26 mouse cellular contexts compared by ENCODE assay signal in the genomic region with DNA sequence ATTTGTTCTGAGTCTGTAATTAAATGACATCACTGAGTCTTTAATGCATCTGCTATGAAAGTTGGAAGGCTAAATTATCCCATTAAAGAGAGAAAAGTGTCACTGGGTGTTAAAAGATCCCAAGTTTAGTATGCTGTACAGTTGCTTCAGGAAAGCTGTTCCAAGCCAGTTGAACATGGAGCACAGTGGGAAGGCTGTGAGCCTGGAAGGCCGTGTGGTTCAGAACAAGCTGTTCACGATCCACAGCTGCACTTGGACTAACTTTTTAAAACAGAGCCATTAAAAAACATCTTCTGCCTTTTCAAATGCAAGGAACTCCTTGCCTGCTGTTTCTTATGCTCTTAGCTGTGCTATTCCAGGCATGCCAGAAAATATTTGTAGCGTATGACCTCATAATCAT.
DNase-seq lines count a peak whose midpoint lies in the region; ATAC-seq and TF ChIP-seq lines count a peak whose summit lies in the region.
"Had no signal": no experiment of that assay in that cellular context is flagged by ENCODE, and none has a peak within 500 bp of the region (broad histone marks: within the 10 kb centered on the region; RNA-seq: fewer than 3 reads in every experiment).

No protein-coding gene starts in this region.

- no peaks in the 10 kb centered on the region for H3K27me3 ChIP-seq in forebrain, postnatal 0 days (ENCODE audit: insufficient read depth, low read length)
- H3K27me3 ChIP-seq in forebrain, embryonic 16.5 days (replicated peaks; ENCODE audit: control insufficient read depth, insufficient read depth, low read length) = no peaks in the 10 kb centered on the region
- H3K27me3 ChIP-seq: CH12.LX; embryonic facial prominence, embryonic 12.5 days; embryonic facial prominence, embryonic 15.5 days; hindbrain, embryonic 12.5 days; hindbrain, embryonic 15.5 days; Patski had no signal

- no peak overlapping the region for H3K4me3 ChIP-seq in forebrain, postnatal 0 days (ENCODE audit: low read depth, low read length)
- H3K4me3 ChIP-seq in forebrain, embryonic 16.5 days (replicated peaks; ENCODE audit: low read length) = no peak overlapping the region
- H3K4me3 ChIP-seq: embryonic facial prominence, embryonic 12.5 days; embryonic facial prominence, embryonic 15.5 days; gastrocnemius, adult 2 months; hindbrain, embryonic 12.5 days; hindbrain, embryonic 15.5 days had no signal

- H3K9ac ChIP-seq in forebrain, postnatal 0 days = no peak overlapping the region
- no peak overlapping the region for H3K9ac ChIP-seq in forebrain, embryonic 16.5 days (replicated peaks; ENCODE audit: low read depth, low read length)
- H3K9ac ChIP-seq: embryonic facial prominence, embryonic 12.5 days; embryonic facial prominence, embryonic 15.5 days; hindbrain, embryonic 12.5 days; hindbrain, embryonic 15.5 days had no signal

- peak; percentile 79 for ATAC-seq in forebrain, postnatal 0 days
- ATAC-seq in forebrain, embryonic 16.5 days = no peak
- ATAC-seq: Patski had no signal

- intact Hi-C loops in left cerebral cortex, postnatal 14 days (cut with DNase I) = no loop called here

- no peak overlapping the region for H3K4me2 ChIP-seq in forebrain, postnatal 0 days (ENCODE audit: low read depth)
- H3K4me2 ChIP-seq in forebrain, embryonic 16.5 days (ENCODE audit: low read length) = no peak overlapping the region
- H3K4me2 ChIP-seq: embryonic facial prominence, embryonic 12.5 days; embryonic facial prominence, embryonic 15.5 days; heart, embryonic 11.5 days; hindbrain, embryonic 12.5 days; hindbrain, embryonic 15.5 days had no signal

- peak; percentile 10 for DNase-seq in forebrain, postnatal 0 days
- peak; percentile 20 for DNase-seq in layer of hippocampus, adult 11-12 months (ENCODE audit: low spot score)
- no peak for DNase-seq in layer of hippocampus, postnatal 36 days
- DNase-seq in left cerebral cortex, postnatal 14 days (ENCODE audit: low spot score in 2 of 2) = peak; percentile 19 to 46
- no peak for DNase-seq in left cerebral cortex, adult 8-10 months (ENCODE audit: low spot score in 2 of 2)
- peak; percentile 60 for DNase-seq in brain, adult 2 months (ENCODE audit: low read depth, low spot score)
- DNase-seq in ovary, postnatal 36 days (ENCODE audit: low spot score) = no peak
- DNase-seq: adrenal gland, postnatal 10 days; adrenal gland, postnatal 36 days; B cell, adult 2 months; cerebellum, adult 11 months; cerebellum, adult 2 months; cerebellum, adult 9-11 months; cerebellum, postnatal 25 days; gastrocnemius, adult 2 months; gastrocnemius, postnatal 14 days; heart, adult 11 months had no signal

- no peaks in the 10 kb centered on the region for H3K9me3 ChIP-seq in forebrain, postnatal 0 days (ENCODE audit: low read length)
- no peaks in the 10 kb centered on the region for H3K9me3 ChIP-seq in forebrain, embryonic 16.5 days (ENCODE audit: control insufficient read depth, low read length)
- H3K9me3 ChIP-seq: embryonic facial prominence, embryonic 12.5 days; embryonic facial prominence, embryonic 15.5 days; G1E; hindbrain, embryonic 12.5 days; hindbrain, embryonic 15.5 days had no signal

- 52% methylated on average over 3 of the region's 3 CpGs for WGBS in forebrain, postnatal 0 days
- WGBS in forebrain, embryonic 16.5 days = 51% methylated on average over 3 of the region's 3 CpGs

- no peaks in the 10 kb centered on the region for H3K4me1 ChIP-seq in forebrain, postnatal 0 days (ENCODE audit: insufficient read depth)
- H3K4me1 ChIP-seq in forebrain, embryonic 16.5 days (replicated peaks; ENCODE audit: control insufficient read depth, insufficient read depth, low read length) = peaks cover 6% of the 10 kb centered on the region; the same call in 1 of the 2 replicates
- H3K4me1 ChIP-seq: embryonic facial prominence, embryonic 12.5 days; embryonic facial prominence, embryonic 15.5 days; hindbrain, embryonic 12.5 days had no signal

- H3K27ac ChIP-seq in forebrain, postnatal 0 days (ENCODE audit: low read depth, low read length) = no peak overlapping the region
- H3K27ac ChIP-seq in forebrain, embryonic 16.5 days (ENCODE audit: low read length) = no peak overlapping the region
- H3K27ac ChIP-seq: embryonic facial prominence, embryonic 12.5 days; embryonic facial prominence, embryonic 15.5 days; gastrocnemius, adult 2 months; hindbrain, embryonic 12.5 days; hindbrain, embryonic 15.5 days had no signal

- H3K36me3 ChIP-seq in forebrain, postnatal 0 days (ENCODE audit: insufficient read depth) = no peaks in the 10 kb centered on the region
- no peaks in the 10 kb centered on the region for H3K36me3 ChIP-seq in forebrain, embryonic 16.5 days (ENCODE audit: control insufficient read depth, insufficient read depth)
- H3K36me3 ChIP-seq: embryonic facial prominence, embryonic 12.5 days; embryonic facial prominence, embryonic 15.5 days; hindbrain, embryonic 12.5 days; hindbrain, embryonic 15.5 days had no signal

- TF ChIP-seq CTCF in forebrain, postnatal 0 days (IDR thresholded peaks at IDR 0.05; ENCODE audit: low read depth) = no peak

Comparison
In these comparisons a context has a peak if more than half of its experiments do, and no peak if none do; other contexts are left out.
1. DNase-seq: peak in forebrain, postnatal 0 days (single experiment), layer of hippocampus, adult 11-12 months (single experiment), left cerebral cortex, postnatal 14 days (2 of 2) and brain, adult 2 months (single experiment); none in layer of hippocampus, postnatal 36 days (0 of 2), left cerebral cortex, adult 8-10 months (0 of 2) and ovary, postnatal 36 days (single experiment).